Mouse (Mus musculus): ENCODE data around the gene Tmem140. TPM values are rescaled to one million over a fixed set of nuclear protein-coding genes. Genes with fewer than 3 reads are reported as not detected.
A peak's percentile ranks its signal among the peaks of the same experiment; 100 is the strongest.

Gene Tmem140
- total and polyA plus RNA-seq, 2 experiments from 2014 or later: 6.1 to 7.7 TPM

GRCm38 (mm10) chr6:34910371-34911219 is 47.6 kb downstream of the Tmem140 start, which contains the start of gene Wdr91:
Gene Wdr91, minus strand, starts transcription at chr6:34910876.
- no peaks in the 10 kb centered on the region for H3K9me3 ChIP-seq (replicated peaks; ENCODE audit: control insufficient read depth, low read length)
- H3K4me2 ChIP-seq (ENCODE audit: low read depth, low read length): peak within 1 kb of the TSS; percentile 77
- peak within 1 kb of the TSS; percentile 66 for H3K9ac ChIP-seq (replicated peaks; ENCODE audit: low read depth, low read length)
- peak within 1 kb of the TSS; percentile 81 for H3K4me3 ChIP-seq (ENCODE audit: low read depth, low read length)
- H3K4me1 ChIP-seq (ENCODE audit: control insufficient read depth, insufficient read depth): peaks cover 18% of the 10 kb centered on the region
- ATAC-seq (ENCODE audit: insufficient read depth, low read depth) (peak; percentile 97), DNase-seq (ENCODE audit: low spot score) (peak; percentile 93)
- peak within 1 kb of the TSS; percentile 81 for H3K27ac ChIP-seq (ENCODE audit: low read depth)
- peaks cover 22% of the 10 kb centered on the region for H3K36me3 ChIP-seq (replicated peaks; ENCODE audit: control insufficient read depth, insufficient read depth, low read length)
- TF ChIP-seq EP300 (IDR thresholded peaks at IDR 0.05; ENCODE audit: low read depth) (no peak), CTCF (IDR thresholded peaks at IDR 0.05; ENCODE audit: low read depth) (peak; percentile 27; the same call in 1 of the 2 replicates)
- under 1% methylated on average over 61 of the region's 64 CpGs for WGBS
- H3K27me3 ChIP-seq (ENCODE audit: control insufficient read depth, insufficient read depth, low read length): no peaks in the 10 kb centered on the region

DNA sequence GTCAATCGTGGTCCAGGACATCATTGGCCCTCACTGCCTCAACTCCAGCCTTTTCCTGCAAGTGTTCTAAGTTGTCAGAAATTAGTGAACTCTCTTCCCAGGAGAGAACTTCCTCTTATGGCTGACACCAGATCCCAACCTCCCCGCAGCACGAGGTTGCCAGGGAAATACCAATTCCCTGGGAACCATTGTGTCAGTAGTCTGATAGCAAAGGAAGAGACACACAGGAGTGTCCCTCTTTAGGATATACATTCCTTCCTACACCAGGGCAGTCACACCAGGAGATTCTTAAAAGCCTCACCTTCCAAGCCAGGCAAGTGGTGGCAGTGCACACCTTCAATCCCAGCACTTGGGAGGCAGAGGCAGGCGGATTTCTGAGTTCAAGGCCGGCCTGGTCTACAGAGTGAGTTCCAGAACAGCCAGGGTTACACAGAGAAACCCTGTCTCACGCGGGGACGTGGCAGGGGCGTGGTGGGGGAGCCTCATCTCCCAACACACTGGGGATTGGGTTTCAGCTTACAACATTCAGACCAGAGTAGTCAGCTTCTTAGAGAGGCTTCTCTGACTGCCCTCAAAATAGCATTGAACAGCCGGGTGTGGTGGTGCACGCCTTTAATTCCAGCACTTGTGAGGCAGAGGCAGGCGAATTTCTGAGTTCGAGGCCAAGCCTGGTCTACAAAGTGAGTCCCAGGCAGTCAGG is 50.5 kb downstream of the Tmem140 start:
- Histone ChIP-seq H3K9me3 (replicated peaks; ENCODE audit: control insufficient read depth, low read length) (no peaks in the 10 kb centered on the region), H3K4me3 (ENCODE audit: low read depth, low read length) (no peak overlapping the region), H3K4me2 (ENCODE audit: low read depth, low read length) (no peak overlapping the region), H3K27ac (ENCODE audit: low read depth) (no peak overlapping the region), H3K4me1 (ENCODE audit: control insufficient read depth, insufficient read depth) (peaks cover 13% of the 10 kb centered on the region), H3K27me3 (ENCODE audit: control insufficient read depth, insufficient read depth, low read length) (no peaks in the 10 kb centered on the region), H3K9ac (replicated peaks; ENCODE audit: low read depth, low read length) (no peak overlapping the region), H3K36me3 (replicated peaks; ENCODE audit: control insufficient read depth, insufficient read depth, low read length) (no peaks in the 10 kb centered on the region)
- ATAC-seq (ENCODE audit: insufficient read depth, low read depth) (no peak), DNase-seq (ENCODE audit: low spot score) (no peak)
- WGBS: 76% methylated on average over 13 of the region's 13 CpGs
- TF ChIP-seq CTCF (IDR thresholded peaks at IDR 0.05; ENCODE audit: low read depth) (no peak), EP300 (IDR thresholded peaks at IDR 0.05; ENCODE audit: low read depth) (no peak)

- Histone ChIP-seq H3K4me1 (ENCODE audit: control insufficient read depth, insufficient read depth) (peaks cover 7% of the 10 kb centered on the region), H3K27me3 (ENCODE audit: control insufficient read depth, insufficient read depth, low read length) (no peaks in the 10 kb centered on the region), H3K4me3 (ENCODE audit: low read depth, low read length) (no peak overlapping the region), H3K9ac (replicated peaks; ENCODE audit: low read depth, low read length) (no peak overlapping the region), H3K9me3 (replicated peaks; ENCODE audit: control insufficient read depth, low read length) (no peaks in the 10 kb centered on the region), H3K4me2 (ENCODE audit: low read depth, low read length) (no peak overlapping the region), H3K36me3 (replicated peaks; ENCODE audit: control insufficient read depth, insufficient read depth, low read length) (no peaks in the 10 kb centered on the region), H3K27ac (ENCODE audit: low read depth) (no peak overlapping the region)
- TF ChIP-seq CTCF (IDR thresholded peaks at IDR 0.05; ENCODE audit: low read depth): no peak
- TF ChIP-seq EP300 (IDR thresholded peaks at IDR 0.05; ENCODE audit: low read depth): no peak
- no peak for DNase-seq (ENCODE audit: low spot score)
- WGBS: 81% methylated on average over 3 of the region's 3 CpGs
- ATAC-seq (ENCODE audit: insufficient read depth, low read depth): no peak
These were observed 51.5 kb downstream of the Tmem140 start for GRCm38 (mm10) chr6:34914462-34914861.

DNA sequence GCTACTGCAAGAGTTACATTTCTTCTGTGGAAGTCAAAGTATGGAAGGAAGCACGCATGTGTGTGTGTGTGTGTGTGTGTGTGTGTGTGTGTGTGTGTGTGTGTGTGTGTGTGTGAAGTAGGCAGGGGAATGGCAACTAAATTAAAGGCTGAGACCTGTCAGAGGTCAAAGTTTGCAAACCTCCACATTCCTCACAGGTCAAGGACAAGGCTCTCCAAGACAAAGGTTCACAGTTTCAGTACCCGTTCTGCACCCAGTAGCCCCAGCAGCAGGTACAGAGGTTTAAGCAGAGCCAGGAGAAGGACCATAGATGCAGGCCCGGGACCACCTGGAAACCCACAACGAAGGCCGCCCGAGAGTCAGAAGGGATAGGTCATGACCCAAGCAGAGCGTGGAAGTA is 56.2 kb downstream of the Tmem140 start:
- Histone ChIP-seq H3K27ac (ENCODE audit: low read depth) (no peak overlapping the region), H3K9ac (replicated peaks; ENCODE audit: low read depth, low read length) (no peak overlapping the region), H3K27me3 (ENCODE audit: control insufficient read depth, insufficient read depth, low read length) (no peaks in the 10 kb centered on the region), H3K36me3 (replicated peaks; ENCODE audit: control insufficient read depth, insufficient read depth, low read length) (no peaks in the 10 kb centered on the region), H3K9me3 (replicated peaks; ENCODE audit: control insufficient read depth, low read length) (no peaks in the 10 kb centered on the region), H3K4me1 (ENCODE audit: control insufficient read depth, insufficient read depth) (no peaks in the 10 kb centered on the region), H3K4me2 (ENCODE audit: low read depth, low read length) (no peak overlapping the region), H3K4me3 (ENCODE audit: low read depth, low read length) (no peak overlapping the region)
- TF ChIP-seq EP300 (IDR thresholded peaks at IDR 0.05; ENCODE audit: low read depth) (no peak), CTCF (IDR thresholded peaks at IDR 0.05; ENCODE audit: low read depth) (no peak)
- DNase-seq (ENCODE audit: low spot score) (no peak), ATAC-seq (ENCODE audit: insufficient read depth, low read depth) (no peak)
- WGBS: 90% methylated on average over 7 of the region's 7 CpGs

- Histone ChIP-seq H3K4me2 (ENCODE audit: low read depth, low read length) (no peak within 1 kb of the TSS), H3K9ac (replicated peaks; ENCODE audit: low read depth, low read length) (no peak within 1 kb of the TSS), H3K4me3 (ENCODE audit: low read depth, low read length) (no peak within 1 kb of the TSS), H3K9me3 (replicated peaks; ENCODE audit: control insufficient read depth, low read length) (no peaks in the 10 kb centered on the region), H3K36me3 (replicated peaks; ENCODE audit: control insufficient read depth, insufficient read depth, low read length) (no peaks in the 10 kb centered on the region), H3K4me1 (ENCODE audit: control insufficient read depth, insufficient read depth) (no peaks in the 10 kb centered on the region), H3K27ac (ENCODE audit: low read depth) (no peak within 1 kb of the TSS), H3K27me3 (ENCODE audit: control insufficient read depth, insufficient read depth, low read length) (no peaks in the 10 kb centered on the region)
- WGBS: 52% methylated on average over 10 of the region's 10 CpGs
- TF ChIP-seq CTCF (IDR thresholded peaks at IDR 0.05; ENCODE audit: low read depth): no peak
- no peak for TF ChIP-seq EP300 (IDR thresholded peaks at IDR 0.05; ENCODE audit: low read depth)
- DNase-seq (ENCODE audit: low spot score) (no peak), ATAC-seq (ENCODE audit: insufficient read depth, low read depth) (no peak)
These were observed 57.0 kb downstream of the Tmem140 start, which contains the start of gene Stra8 for GRCm38 (mm10) chr6:34919956-34920355. Gene Stra8, plus strand, starts transcription at chr6:34920163.
